Mouse (Mus musculus) adipocyte (in vitro differentiated cells): ENCODE measurements around the gene Gm42688.

Source experiments
- DNase-seq: peaks from one replicate; pipeline ENCODE4 v3.0.0-alpha.2; 2016; ENCODE audit warnings: low spot score

Gene Gm42688

GRCm38 (mm10) chr6:83084477-83084876 is 16.9 kb upstream of the Gm42688 start:
- no peak for DNase-seq

- no peak for DNase-seq
Observed at GRCm38 (mm10) chr6:83086121-83087035, 15.0 kb upstream of the Gm42688 start, which contains the start of gene Lbx2. Gene Lbx2 (plus strand): TSS chr6:83086367.

- DNase-seq: no peak
Observed at GRCm38 (mm10) chr6:83087205-83087925, 14.1 kb upstream of the Gm42688 start.

- DNase-seq: no peak
Observed at GRCm38 (mm10) chr6:83087926-83088260, 13.5 kb upstream of the Gm42688 start.

- peak; percentile 59 for DNase-seq
Observed at GRCm38 (mm10) chr6:83092416-83093127, 8.8 kb upstream of the Gm42688 start.

GRCm38 (mm10) chr6:83095968-83096367 is 5.4 kb upstream of the Gm42688 start:
- no peak for DNase-seq

- peak; percentile 52 for DNase-seq
Observed at GRCm38 (mm10) chr6:83098411-83098810, 3.0 kb upstream of the Gm42688 start.

- peak; percentile 71 for DNase-seq
Observed at GRCm38 (mm10) chr6:83101688-83102556, 505 bp downstream of the Gm42688 start.

- no peak for DNase-seq
Observed at GRCm38 (mm10) chr6:83103130-83103650, 1.8 kb downstream of the Gm42688 start.

GRCm38 (mm10) chr6:83104158-83104557 is 2.7 kb downstream of the Gm42688 start:
- no peak for DNase-seq

GRCm38 (mm10) chr6:83107566-83108400 is 6.4 kb downstream of the Gm42688 start:
- DNase-seq: peak; percentile 80

- DNase-seq: peak; percentile 86
Observed at GRCm38 (mm10) chr6:83108762-83109668, 7.6 kb downstream of the Gm42688 start, which contains the start of gene Mrpl53. Gene Mrpl53 (plus strand): TSS chr6:83109040.

GRCm38 (mm10) chr6:83111510-83112136 is 10.2 kb downstream of the Gm42688 start:
- no peak for DNase-seq

- DNase-seq: peak; percentile 93
Observed at GRCm38 (mm10) chr6:83115011-83115671, 13.7 kb downstream of the Gm42688 start, which contains the start of gene Mogs. Gene Mogs (plus strand): TSS chr6:83115496.

GRCm38 (mm10) chr6:83115682-83116372 is 14.4 kb downstream of the Gm42688 start:
- no peak for DNase-seq

GRCm38 (mm10) chr6:83116373-83117164 is 15.2 kb downstream of the Gm42688 start:
- no peak for DNase-seq

- no peak for DNase-seq
Observed at GRCm38 (mm10) chr6:83117165-83117438, 15.7 kb downstream of the Gm42688 start.
